Mouse (Mus musculus): Measurements from ENCODE around the gene Sgcd. TPM values are rescaled to one million over a fixed set of nuclear protein-coding genes. Genes with fewer than 3 reads are reported as not detected.
A peak's percentile ranks its signal among the peaks of the same experiment; 100 is the strongest.

Gene Sgcd
- polyA plus RNA-seq, 1 experiment from 2014 or later: 0.09 TPM

- DNase-seq: no peak
- Histone ChIP-seq H3K4me2 (ENCODE audit: low read depth, low read length) (no peak overlapping the region), H3K36me3 (replicated peaks; ENCODE audit: insufficient read depth, low read length) (no peaks in the 10 kb centered on the region), H3K9me3 (ENCODE audit: low read length) (no peaks in the 10 kb centered on the region), H3K27me3 (ENCODE audit: insufficient read depth, low read length) (no peaks in the 10 kb centered on the region), H3K4me3 (ENCODE audit: low read depth, low read length) (no peak overlapping the region), H3K27ac (ENCODE audit: low read depth) (no peak overlapping the region), H3K4me1 (ENCODE audit: insufficient read depth) (no peaks in the 10 kb centered on the region), H3K9ac (replicated peaks) (no peak overlapping the region)
- 68% methylated on average over 7 of the region's 7 CpGs for WGBS (ENCODE audit: insufficient replicate concordance)
- ATAC-seq: no peak
- TF ChIP-seq EP300 (IDR thresholded peaks at IDR 0.05; ENCODE audit: low read depth) (no peak), CTCF (IDR thresholded peaks at IDR 0.05; ENCODE audit: low read depth) (no peak)
Measured at GRCm38 (mm10) chr11:46868594-46868993, 1120.2 kb downstream of the Sgcd start.

- no peak overlapping the region for H3K4me3 ChIP-seq (ENCODE audit: low read depth, low read length)
- DNase-seq: no peak
- no peaks in the 10 kb centered on the region for H3K9me3 ChIP-seq (ENCODE audit: low read length)
- ATAC-seq: no peak
- H3K36me3 ChIP-seq (replicated peaks; ENCODE audit: insufficient read depth, low read length): no peaks in the 10 kb centered on the region
- TF ChIP-seq CTCF (IDR thresholded peaks at IDR 0.05; ENCODE audit: low read depth) (peak; percentile 42), EP300 (IDR thresholded peaks at IDR 0.05; ENCODE audit: low read depth) (no peak)
- no peak overlapping the region for H3K27ac ChIP-seq (ENCODE audit: low read depth)
- H3K4me1 ChIP-seq (ENCODE audit: insufficient read depth): no peaks in the 10 kb centered on the region
- no peak overlapping the region for H3K4me2 ChIP-seq (ENCODE audit: low read depth, low read length)
- no peaks in the 10 kb centered on the region for H3K27me3 ChIP-seq (ENCODE audit: insufficient read depth, low read length)
- H3K9ac ChIP-seq (replicated peaks): no peak overlapping the region
- WGBS (ENCODE audit: insufficient replicate concordance): 67% methylated on average over 1 of the region's 1 CpGs
Measured at GRCm38 (mm10) chr11:46864809-46865208, 1124.0 kb downstream of the Sgcd start.

GRCm38 (mm10) chr11:46848221-46848971 is 1140.4 kb downstream of the Sgcd start:
- TF ChIP-seq EP300 (IDR thresholded peaks at IDR 0.05; ENCODE audit: low read depth) (no peak), CTCF (IDR thresholded peaks at IDR 0.05; ENCODE audit: low read depth) (peak; percentile 25; the same call in 1 of the 2 replicates)
- Histone ChIP-seq H3K27ac (ENCODE audit: low read depth) (no peak overlapping the region), H3K4me1 (ENCODE audit: insufficient read depth) (0 out of 2 replicates have a peak, but pooled peaks cover 2% of the 10 kb centered on the region), H3K9me3 (ENCODE audit: low read length) (no peaks in the 10 kb centered on the region), H3K27me3 (ENCODE audit: insufficient read depth, low read length) (no peaks in the 10 kb centered on the region), H3K4me2 (ENCODE audit: low read depth, low read length) (no peak overlapping the region), H3K36me3 (replicated peaks; ENCODE audit: insufficient read depth, low read length) (no peaks in the 10 kb centered on the region), H3K4me3 (ENCODE audit: low read depth, low read length) (no peak overlapping the region), H3K9ac (replicated peaks) (no peak overlapping the region)
- no peak for DNase-seq
- WGBS (ENCODE audit: insufficient replicate concordance): 41% methylated on average over 8 of the region's 8 CpGs
- no peak for ATAC-seq

GRCm38 (mm10) chr11:46847827-46848220 is 1140.9 kb downstream of the Sgcd start:
- 0 out of 2 replicates have a peak, but pooled peaks cover 2% of the 10 kb centered on the region for H3K4me1 ChIP-seq (ENCODE audit: insufficient read depth)
- no peak overlapping the region for H3K9ac ChIP-seq (replicated peaks)
- H3K36me3 ChIP-seq (replicated peaks; ENCODE audit: insufficient read depth, low read length): no peaks in the 10 kb centered on the region
- DNase-seq (no peak), ATAC-seq (no peak)
- H3K27me3 ChIP-seq (ENCODE audit: insufficient read depth, low read length): no peaks in the 10 kb centered on the region
- no peak overlapping the region for H3K4me3 ChIP-seq (ENCODE audit: low read depth, low read length)
- no peak overlapping the region for H3K4me2 ChIP-seq (ENCODE audit: low read depth, low read length)
- TF ChIP-seq CTCF (IDR thresholded peaks at IDR 0.05; ENCODE audit: low read depth) (no peak), EP300 (IDR thresholded peaks at IDR 0.05; ENCODE audit: low read depth) (no peak)
- 66% methylated on average over 3 of the region's 3 CpGs for WGBS (ENCODE audit: insufficient replicate concordance)
- no peak overlapping the region for H3K27ac ChIP-seq (ENCODE audit: low read depth)
- no peaks in the 10 kb centered on the region for H3K9me3 ChIP-seq (ENCODE audit: low read length)

GRCm38 (mm10) chr11:46846661-46847060 is 1142.1 kb downstream of the Sgcd start:
- WGBS (ENCODE audit: insufficient replicate concordance): 62% methylated on average over 1 of the region's 1 CpGs
- Histone ChIP-seq H3K27me3 (ENCODE audit: insufficient read depth, low read length) (no peaks in the 10 kb centered on the region), H3K27ac (ENCODE audit: low read depth) (no peak overlapping the region), H3K9ac (replicated peaks) (no peak overlapping the region), H3K9me3 (ENCODE audit: low read length) (no peaks in the 10 kb centered on the region), H3K4me3 (ENCODE audit: low read depth, low read length) (no peak overlapping the region), H3K4me2 (ENCODE audit: low read depth, low read length) (no peak overlapping the region), H3K36me3 (replicated peaks; ENCODE audit: insufficient read depth, low read length) (no peaks in the 10 kb centered on the region), H3K4me1 (ENCODE audit: insufficient read depth) (0 out of 2 replicates have a peak, but pooled peaks cover 2% of the 10 kb centered on the region)
- no peak for ATAC-seq
- DNase-seq: no peak
- no peak for TF ChIP-seq CTCF (IDR thresholded peaks at IDR 0.05; ENCODE audit: low read depth)
- no peak for TF ChIP-seq EP300 (IDR thresholded peaks at IDR 0.05; ENCODE audit: low read depth)
